In the genomic region with DNA sequence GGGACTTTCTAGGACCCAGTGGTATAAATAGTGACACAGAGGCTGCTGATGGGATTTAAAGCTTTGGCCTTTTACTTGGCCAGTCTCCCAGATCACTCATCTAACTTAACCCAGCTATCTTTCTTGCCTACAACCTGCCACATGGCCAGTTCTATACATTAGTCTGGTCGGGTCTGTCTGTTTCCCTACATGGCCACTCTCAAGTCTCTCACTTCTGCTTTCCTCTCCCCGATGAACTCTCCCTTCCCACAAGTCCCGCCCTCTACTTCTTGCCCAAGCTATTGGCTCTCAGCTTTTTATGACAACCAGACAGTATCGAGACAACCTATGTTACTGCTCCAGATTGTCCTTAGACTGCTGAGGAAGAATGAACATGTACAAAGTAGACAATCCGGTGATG, we compare ENCODE assay signal across 17 mouse cellular contexts. TPM values are rescaled to one million over a fixed set of nuclear protein-coding genes. Genes with fewer than 3 reads are reported as not detected.
DNase-seq lines count a peak whose midpoint lies in the region; ATAC-seq and TF ChIP-seq lines count a peak whose summit lies in the region.
"Had no signal": no experiment of that assay in that cellular context is flagged by ENCODE, and none has a peak within 500 bp of the region (broad histone marks: within the 10 kb centered on the region; RNA-seq: fewer than 3 reads in every experiment).

No protein-coding gene starts in this region.

- no peak overlapping the region for H3K4me2 ChIP-seq in liver, postnatal 0 days (ENCODE audit: low read depth, low read length)
- no peak overlapping the region for H3K4me2 ChIP-seq in liver, embryonic 11.5 days
- H3K4me2 ChIP-seq in forebrain, embryonic 13.5 days = no peak overlapping the region
- H3K4me2 ChIP-seq: hindbrain, embryonic 13.5 days; midbrain, embryonic 15.5 days; neural tube, embryonic 12.5 days had no signal

- DNase-seq in liver, postnatal 0 days = peak; percentile 31
- DNase-seq in liver, embryonic 11.5 days (ENCODE audit: low spot score) = no peak
- DNase-seq in MEL-GATA-1-ER (ENCODE audit: extremely low read depth, low read depth) = peak; percentile 94
- DNase-seq in lung, postnatal 36 days = peak; percentile 51
- DNase-seq in spleen, postnatal 36 days (ENCODE audit: low spot score in 2 of 2) = peak; percentile 75 to 77
- DNase-seq in kidney, adult 18-20 months = no peak
- no peak for DNase-seq in left cerebral cortex, postnatal 14 days (ENCODE audit: low spot score in 2 of 2)
- DNase-seq: cerebellum, postnatal 14 days; forebrain, postnatal 0 days had no signal

- H3K4me1 ChIP-seq in liver, postnatal 0 days (ENCODE audit: insufficient read depth) = no peaks in the 10 kb centered on the region
- no peaks in the 10 kb centered on the region for H3K4me1 ChIP-seq in liver, embryonic 11.5 days (replicated peaks; ENCODE audit: control insufficient read depth, insufficient read depth, low read length)
- H3K4me1 ChIP-seq in forebrain, embryonic 13.5 days = no peaks in the 10 kb centered on the region
- H3K4me1 ChIP-seq: embryonic facial prominence, embryonic 10.5 days; hindbrain, embryonic 13.5 days; midbrain, embryonic 15.5 days; neural tube, embryonic 12.5 days had no signal

- 36% methylated on average over 5 of the region's 5 CpGs for WGBS in liver, postnatal 0 days (ENCODE audit: insufficient replicate concordance)
- WGBS in liver, embryonic 11.5 days = 51% methylated on average over 5 of the region's 5 CpGs
- WGBS in forebrain, embryonic 13.5 days = 85% methylated on average over 5 of the region's 5 CpGs

- no peaks in the 10 kb centered on the region for H3K9me3 ChIP-seq in liver, postnatal 0 days (ENCODE audit: low read length)
- no peaks in the 10 kb centered on the region for H3K9me3 ChIP-seq in liver, embryonic 11.5 days (ENCODE audit: control insufficient read depth, low read length)
- H3K9me3 ChIP-seq in forebrain, embryonic 13.5 days (replicated peaks) = no peaks in the 10 kb centered on the region
- H3K9me3 ChIP-seq: embryonic facial prominence, embryonic 10.5 days; hindbrain, embryonic 13.5 days; midbrain, embryonic 15.5 days; neural tube, embryonic 12.5 days had no signal

- 0 out of 2 replicates have a peak, but pooled peaks have one; percentile 35 for ATAC-seq in liver, postnatal 0 days
- no peak for ATAC-seq in liver, embryonic 11.5 days (replicated peaks; ENCODE audit: low FRiP score)
- no peak for ATAC-seq in forebrain, embryonic 13.5 days
- ATAC-seq: forebrain, postnatal 0 days; intestine, embryonic 16.5 days; midbrain, embryonic 15.5 days had no signal

- H3K36me3 ChIP-seq in liver, postnatal 0 days (replicated peaks; ENCODE audit: insufficient read depth, low read length) = no peaks in the 10 kb centered on the region
- H3K36me3 ChIP-seq in liver, embryonic 11.5 days (ENCODE audit: control insufficient read depth, insufficient read depth, low read length) = no peaks in the 10 kb centered on the region
- H3K36me3 ChIP-seq in forebrain, embryonic 13.5 days (ENCODE audit: poor library complexity, severe bottlenecking) = no peaks in the 10 kb centered on the region
- H3K36me3 ChIP-seq: embryonic facial prominence, embryonic 10.5 days; hindbrain, embryonic 13.5 days; midbrain, embryonic 15.5 days; neural tube, embryonic 12.5 days had no signal

- no peak overlapping the region for H3K4me3 ChIP-seq in liver, postnatal 0 days (ENCODE audit: low read depth, low read length)
- no peak overlapping the region for H3K4me3 ChIP-seq in liver, embryonic 11.5 days (ENCODE audit: low read depth, low read length)
- H3K4me3 ChIP-seq in forebrain, embryonic 13.5 days = no peak overlapping the region
- H3K4me3 ChIP-seq: embryonic facial prominence, embryonic 10.5 days; erythroblast, embryonic 14.5 days; heart, adult 2 months; hindbrain, embryonic 13.5 days; midbrain, embryonic 15.5 days; neural tube, embryonic 12.5 days had no signal

- TF ChIP-seq EP300 in liver, postnatal 0 days (IDR thresholded peaks at IDR 0.05; ENCODE audit: low read depth) = no peak

- no peak for TF ChIP-seq CTCF in liver, postnatal 0 days (IDR thresholded peaks at IDR 0.05; ENCODE audit: low read depth)

- H3K9ac ChIP-seq in liver, postnatal 0 days (replicated peaks) = no peak overlapping the region
- H3K9ac ChIP-seq in liver, embryonic 11.5 days (ENCODE audit: low read depth, low read length) = no peak overlapping the region
- no peak overlapping the region for H3K9ac ChIP-seq in forebrain, embryonic 13.5 days
- H3K9ac ChIP-seq: forebrain, postnatal 0 days; hindbrain, embryonic 13.5 days; midbrain, embryonic 15.5 days; neural tube, embryonic 12.5 days had no signal

- intact Hi-C loops in left cerebral cortex, postnatal 14 days (cut with DNase I) = no loop called here

- no peaks in the 10 kb centered on the region for H3K27me3 ChIP-seq in liver, postnatal 0 days (ENCODE audit: insufficient read depth, low read length)
- no peaks in the 10 kb centered on the region for H3K27me3 ChIP-seq in liver, embryonic 11.5 days (replicated peaks; ENCODE audit: control insufficient read depth, insufficient read depth, low read length)
- no peaks in the 10 kb centered on the region for H3K27me3 ChIP-seq in forebrain, embryonic 13.5 days
- H3K27me3 ChIP-seq: midbrain, embryonic 15.5 days; neural tube, embryonic 12.5 days had no signal

- no peak overlapping the region for H3K27ac ChIP-seq in liver, postnatal 0 days (ENCODE audit: low read depth)
- no peak overlapping the region for H3K27ac ChIP-seq in liver, embryonic 11.5 days (ENCODE audit: low read depth, low read length)
- H3K27ac ChIP-seq in forebrain, embryonic 13.5 days = no peak overlapping the region
- H3K27ac ChIP-seq: embryonic facial prominence, embryonic 10.5 days; heart, adult 2 months; hindbrain, embryonic 13.5 days; midbrain, embryonic 15.5 days; neural tube, embryonic 12.5 days had no signal

RNA-seq across cellular contexts. Expression of a gene that starts 7.1 kb away (rescaled TPM):
- 32.8 and 37.4 TPM in 2 replicates for polyA plus RNA-seq in liver, postnatal 0 days (2015; fragmentation: Nextera tagmentation; extraction: Ambion mirVana)
- polyA plus RNA-seq in liver, embryonic 11.5 days (2014; fragmentation: Nextera tagmentation; extraction: Ambion mirVana) = 121 and 130 TPM in 2 replicates
- polyA plus RNA-seq in forebrain, embryonic 13.5 days (2015; fragmentation: Nextera tagmentation; extraction: Ambion mirVana) = 108 and 113 TPM in 2 replicates
- total RNA-seq in left cerebral cortex, postnatal 14 days (2021) = 10 to 100 TPM; 39.5 to 41.1 TPM

RNA-seq across cellular contexts. Expression of a gene that starts 27.9 kb away (rescaled TPM):
- 1.5 TPM in 2 replicates for polyA plus RNA-seq in liver, postnatal 0 days (2015; fragmentation: Nextera tagmentation; extraction: Ambion mirVana)
- polyA plus RNA-seq in liver, embryonic 11.5 days (2014; fragmentation: Nextera tagmentation; extraction: Ambion mirVana) = 10.1 and 11.6 TPM in 2 replicates
- polyA plus RNA-seq in forebrain, embryonic 13.5 days (2015; fragmentation: Nextera tagmentation; extraction: Ambion mirVana) = 17.7 and 17.8 TPM in 2 replicates
- 10 to 100 TPM; 13.6 to 14.8 TPM for total RNA-seq in left cerebral cortex, postnatal 14 days (2021)

Comparison
In these comparisons a context has a peak if more than half of its experiments do, and no peak if none do; other contexts are left out.
1. DNase-seq: peak in liver, postnatal 0 days (single experiment), MEL-GATA-1-ER (single experiment), lung, postnatal 36 days (single experiment) and spleen, postnatal 36 days (2 of 2); none in liver, embryonic 11.5 days (single experiment), kidney, adult 18-20 months (single experiment) and left cerebral cortex, postnatal 14 days (0 of 2).